Mouse (Mus musculus) forebrain, embryonic 10.5 days (tissue): Measurements from ENCODE around the gene Cubn. TPM values are rescaled to one million over a fixed set of nuclear protein-coding genes. Genes with fewer than 3 reads are reported as not detected.

Experiments
- DNase-seq: peaks from one replicate; pipeline ENCODE4 v3.0.0-alpha.2; 2017; ENCODE audit warnings: low spot score; ENCODE audit errors: extremely low spot score
- H3K27ac ChIP-seq: fragments of 300-500 bp; sonication (generic); 2 replicates; pipeline ENCODE4 v1.5.1; 2016; ENCODE audit warnings: mild to moderate bottlenecking
- H3K27me3 ChIP-seq: fragments of 300-500 bp; sonication (generic); 2 replicates; pipeline ENCODE4 v1.6.1; 2016; ENCODE audit warnings: mild to moderate bottlenecking; ENCODE audit not compliant: poor library complexity, severe bottlenecking
- H3K36me3 ChIP-seq: fragments of 300-500 bp; sonication (generic); replicated peaks from 2 replicates; pipeline ENCODE4 v1.6.1; 2016; ENCODE audit warnings: mild to moderate bottlenecking, moderate library complexity
- H3K4me1 ChIP-seq: fragments of 300-500 bp; sonication (generic); 2 replicates; pipeline ENCODE4 v1.6.1; 2016
- H3K4me3 ChIP-seq: fragments of 300-500 bp; sonication (generic); 2 replicates; pipeline ENCODE4 v1.5.1; 2016; ENCODE audit warnings: mild to moderate bottlenecking, moderate library complexity
- H3K9me3 ChIP-seq: fragments of 300-500 bp; sonication (generic); 2 replicates; pipeline ENCODE4 v1.6.1; 2016; ENCODE audit warnings: mild to moderate bottlenecking, moderate library complexity
- WGBS: fragments of 180-500 bp; shearing (Covaris S2); methylation state at CpG from one replicate; pipeline ENCODE4 v1.1.7; 2016; 5-methylcytosine and 5-hydroxymethylcytosine counted together
- polyA plus RNA-seq: library from polyadenylated mRNA; unstranded; fragments of >200 nt; fragmentation: Nextera tagmentation; extraction: Ambion mirVana; gene quantifications from 2 replicates; pipeline ENCODE4 v1.2.1, GENCODE M21; 2016

Cubn gene
- polyA plus RNA-seq, 1 experiment from 2014 or later: 0.40 TPM

GRCm38 (mm10) chr2:13278114-13278862 lies 213.3 kb downstream of the Cubn start:
- DNase-seq: peak; percentile 19
- Histone ChIP-seq H3K27ac (0 out of 2 replicates have a peak overlapping the region, but pooled peaks have one; percentile 17), H3K36me3 (no peaks in the 10 kb centered on the region), H3K4me3 (no peak overlapping the region), H3K27me3 (no peaks in the 10 kb centered on the region), H3K9me3 (no peaks in the 10 kb centered on the region), H3K4me1 (no peaks in the 10 kb centered on the region)
- WGBS: 62% methylated on average over 10 of the region's 10 CpGs

- Histone ChIP-seq H3K36me3 (no peaks in the 10 kb centered on the region), H3K9me3 (no peaks in the 10 kb centered on the region), H3K27ac (no peak overlapping the region), H3K27me3 (no peaks in the 10 kb centered on the region), H3K4me3 (no peak overlapping the region), H3K4me1 (peaks cover 7% of the 10 kb centered on the region)
- no peak for DNase-seq
- 56% methylated on average over 7 of the region's 7 CpGs for WGBS
These were observed 215.7 kb downstream of the Cubn start for GRCm38 (mm10) chr2:13275874-13276273.

GRCm38 (mm10) chr2:13271165-13271957 lies 220.3 kb downstream of the Cubn start, which contains the start of gene Rsu1:
Gene Rsu1, minus strand, starts transcription at chr2:13271415.
- WGBS: 1% methylated on average over 37 of the region's 37 CpGs
- Histone ChIP-seq H3K4me3 (peak within 1 kb of the TSS; percentile 65), H3K9me3 (no peaks in the 10 kb centered on the region), H3K27me3 (no peaks in the 10 kb centered on the region), H3K27ac (peak within 1 kb of the TSS; percentile 85), H3K36me3 (no peaks in the 10 kb centered on the region), H3K4me1 (peaks cover 12% of the 10 kb centered on the region)
- peak; percentile 95 for DNase-seq

- Histone ChIP-seq H3K9me3 (no peaks in the 10 kb centered on the region), H3K4me1 (peaks cover 12% of the 10 kb centered on the region), H3K4me3 (peak overlapping the region; percentile 65), H3K27me3 (no peaks in the 10 kb centered on the region), H3K36me3 (no peaks in the 10 kb centered on the region), H3K27ac (peak overlapping the region; percentile 85)
- 61% methylated on average over 8 of the region's 8 CpGs for WGBS
- no peak for DNase-seq
These were observed 220.9 kb downstream of the Cubn start for GRCm38 (mm10) chr2:13270736-13271135.

GRCm38 (mm10) chr2:13268681-13269293 lies 222.8 kb downstream of the Cubn start:
- Histone ChIP-seq H3K27me3 (no peaks in the 10 kb centered on the region), H3K27ac (no peak overlapping the region), H3K9me3 (no peaks in the 10 kb centered on the region), H3K36me3 (no peaks in the 10 kb centered on the region), H3K4me3 (no peak overlapping the region), H3K4me1 (peaks cover 12% of the 10 kb centered on the region)
- no peak for DNase-seq
- 96% methylated on average over 4 of the region's 4 CpGs for WGBS

- no peaks in the 10 kb centered on the region for H3K4me1 ChIP-seq
- no peaks in the 10 kb centered on the region for H3K36me3 ChIP-seq
- DNase-seq: peak; percentile 21
- H3K9me3 ChIP-seq: no peaks in the 10 kb centered on the region
- H3K4me3 ChIP-seq: no peak overlapping the region
- H3K27ac ChIP-seq: no peak overlapping the region
- H3K27me3 ChIP-seq: no peaks in the 10 kb centered on the region
- WGBS: 49% methylated on average over 4 of the region's 4 CpGs
These were observed 226.7 kb downstream of the Cubn start for GRCm38 (mm10) chr2:13264875-13265274.

GRCm38 (mm10) chr2:13263150-13263549 lies 228.5 kb downstream of the Cubn start:
- Histone ChIP-seq H3K9me3 (no peaks in the 10 kb centered on the region), H3K4me1 (no peaks in the 10 kb centered on the region), H3K4me3 (no peak overlapping the region), H3K27me3 (no peaks in the 10 kb centered on the region), H3K36me3 (no peaks in the 10 kb centered on the region), H3K27ac (no peak overlapping the region)
- WGBS: 86% methylated on average over 4 of the region's 4 CpGs
- no peak for DNase-seq

- DNase-seq: no peak
- Histone ChIP-seq H3K4me1 (no peaks in the 10 kb centered on the region), H3K4me3 (no peak overlapping the region), H3K27ac (no peak overlapping the region), H3K9me3 (peaks cover 4% of the 10 kb centered on the region; the same call in 1 of the 2 replicates), H3K36me3 (peaks cover 14% of the 10 kb centered on the region), H3K27me3 (no peaks in the 10 kb centered on the region)
- 85% methylated on average over 2 of the region's 2 CpGs for WGBS
These were observed 233.0 kb downstream of the Cubn start for GRCm38 (mm10) chr2:13258606-13259005.

- H3K9me3 ChIP-seq: no peaks in the 10 kb centered on the region
- peaks cover 10% of the 10 kb centered on the region for H3K4me1 ChIP-seq
- no peak overlapping the region for H3K4me3 ChIP-seq
- 0 out of 2 replicates have a peak, but pooled peaks cover 3% of the 10 kb centered on the region for H3K36me3 ChIP-seq
- no peak overlapping the region for H3K27ac ChIP-seq
- no peak for DNase-seq
- no peaks in the 10 kb centered on the region for H3K27me3 ChIP-seq
- WGBS: 75% methylated on average over 9 of the region's 9 CpGs
These were observed 250.9 kb downstream of the Cubn start for GRCm38 (mm10) chr2:13240711-13241110.

- Histone ChIP-seq H3K27ac (no peak overlapping the region), H3K4me3 (no peak overlapping the region), H3K27me3 (no peaks in the 10 kb centered on the region), H3K36me3 (no peaks in the 10 kb centered on the region), H3K9me3 (no peaks in the 10 kb centered on the region), H3K4me1 (peaks cover 16% of the 10 kb centered on the region)
- 77% methylated on average over 8 of the region's 8 CpGs for WGBS
- no peak for DNase-seq
These were observed 254.3 kb downstream of the Cubn start for GRCm38 (mm10) chr2:13237140-13237901.

GRCm38 (mm10) chr2:13235696-13236095 lies 255.9 kb downstream of the Cubn start:
- WGBS: 83% methylated on average over 5 of the region's 5 CpGs
- no peak for DNase-seq
- Histone ChIP-seq H3K4me1 (peaks cover 15% of the 10 kb centered on the region), H3K27me3 (no peaks in the 10 kb centered on the region), H3K9me3 (no peaks in the 10 kb centered on the region), H3K27ac (no peak overlapping the region), H3K4me3 (no peak overlapping the region), H3K36me3 (no peaks in the 10 kb centered on the region)

- no peak for DNase-seq
- no peaks in the 10 kb centered on the region for H3K9me3 ChIP-seq
- H3K4me3 ChIP-seq: no peak overlapping the region
- no peak overlapping the region for H3K27ac ChIP-seq
- H3K36me3 ChIP-seq: no peaks in the 10 kb centered on the region
- H3K27me3 ChIP-seq: no peaks in the 10 kb centered on the region
- 90% methylated on average over 10 of the region's 10 CpGs for WGBS
- peaks cover 7% of the 10 kb centered on the region; the same call in 1 of the 2 replicates for H3K4me1 ChIP-seq
These were observed 256.8 kb downstream of the Cubn start for GRCm38 (mm10) chr2:13234796-13235195.
